Mouse (Mus musculus): ENCODE data around the gene Gm49721. TPM values are rescaled to one million over a fixed set of nuclear protein-coding genes. Genes with fewer than 3 reads are reported as not detected.
A peak's percentile ranks its signal among the peaks of the same experiment; 100 is the strongest.
"Not testable (repeated sequence)": the region's sequence is repeated elsewhere in the genome, so short reads cannot be mapped to it uniquely, and the experiment has no call there.

Gene Gm49721
- total RNA-seq, 2 experiments from 2014 or later, result 0.27 to 0.72 TPM

DNA sequence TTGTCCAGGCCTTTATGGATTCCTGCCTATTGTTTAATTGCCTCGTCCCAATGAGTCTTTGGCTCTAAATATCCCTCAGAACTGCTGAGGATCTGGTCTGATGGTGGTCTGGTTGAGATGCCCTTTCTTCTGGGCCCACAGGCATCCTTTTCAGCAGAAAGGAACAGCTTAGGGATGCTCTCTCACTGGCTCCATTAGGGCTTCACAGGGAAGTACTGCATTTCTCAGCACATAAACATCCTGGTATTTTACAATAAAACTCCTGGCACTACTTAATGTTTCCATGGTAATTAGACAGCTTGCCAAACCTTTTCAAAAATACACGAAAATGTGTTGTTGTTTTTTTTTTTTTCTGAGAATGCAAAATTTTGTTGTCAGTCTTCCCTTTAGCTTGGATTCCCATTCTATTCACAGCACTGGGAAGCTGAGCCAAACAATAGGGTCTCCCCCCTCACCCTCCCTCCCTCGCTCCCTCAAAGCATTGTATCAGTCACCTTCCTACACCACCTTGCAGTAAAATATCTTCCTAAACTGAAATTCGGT is 90.4 kb downstream of the Gm49721 start:
- intact Hi-C loops (cut with DNase I); DNase-seq (ENCODE audit: low spot score in 2 of 2): not testable (repeated sequence)

DNA sequence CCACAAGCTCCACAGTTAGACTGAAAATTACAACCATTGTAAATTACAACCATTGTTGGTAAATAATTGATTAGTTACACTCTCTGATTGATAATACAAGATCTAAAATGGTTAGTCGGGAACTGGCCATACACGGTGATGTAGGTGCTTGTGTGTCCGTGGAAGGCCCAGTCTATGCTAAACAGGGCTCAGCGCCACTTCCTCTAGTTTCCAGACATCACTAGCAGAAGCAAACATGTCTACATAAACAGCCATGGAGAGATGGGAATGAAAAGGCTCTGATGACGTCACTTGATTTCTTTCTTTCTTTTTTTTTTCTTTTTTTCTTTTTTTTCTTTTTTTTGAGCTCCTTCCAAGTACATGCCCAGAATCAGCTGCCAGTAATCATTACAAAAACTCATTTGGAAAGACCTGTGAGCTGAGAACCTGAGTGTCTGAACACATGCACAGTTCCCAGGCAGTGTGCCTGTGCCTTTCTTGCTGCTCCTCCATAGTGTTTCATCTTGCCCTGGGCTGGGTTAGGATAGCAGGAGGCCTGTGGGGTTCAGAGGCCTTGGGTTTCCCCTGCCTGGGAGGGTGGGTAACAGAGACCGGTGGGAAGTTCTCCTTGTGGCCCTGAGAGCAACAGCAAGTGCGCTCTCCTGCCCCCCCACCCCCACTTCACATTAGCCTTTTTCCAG is 91.0 kb downstream of the Gm49721 start:
- DNase-seq (ENCODE audit: low spot score in 2 of 2), result not testable (repeated sequence)

DNA sequence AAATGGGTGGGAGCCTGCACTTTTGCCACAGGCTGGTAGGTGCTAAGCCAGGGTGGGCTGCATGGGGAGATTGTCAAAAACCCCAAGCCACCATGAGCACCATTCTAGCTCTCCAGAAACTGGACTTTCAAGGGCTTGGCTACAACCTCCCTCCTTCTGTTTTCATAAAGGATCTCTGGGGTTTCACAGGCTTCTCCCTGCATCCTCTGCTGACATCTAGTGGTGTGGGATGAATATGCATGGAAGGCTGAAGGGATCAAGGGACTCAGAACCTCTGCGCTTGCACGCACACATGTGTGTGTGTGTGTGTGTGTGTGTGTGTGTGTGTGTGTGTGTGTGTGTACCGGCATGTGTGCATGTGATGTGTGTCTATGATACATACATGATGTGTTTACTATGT is 95.8 kb downstream of the Gm49721 start:
- intact Hi-C loops (cut with DNase I); DNase-seq (ENCODE audit: low spot score in 2 of 2): not testable (repeated sequence)

More for the DNA sequence above, 91.0 kb downstream of the Gm49721 start:
- intact Hi-C loops (cut with DNase I), result not testable (repeated sequence)

DNA sequence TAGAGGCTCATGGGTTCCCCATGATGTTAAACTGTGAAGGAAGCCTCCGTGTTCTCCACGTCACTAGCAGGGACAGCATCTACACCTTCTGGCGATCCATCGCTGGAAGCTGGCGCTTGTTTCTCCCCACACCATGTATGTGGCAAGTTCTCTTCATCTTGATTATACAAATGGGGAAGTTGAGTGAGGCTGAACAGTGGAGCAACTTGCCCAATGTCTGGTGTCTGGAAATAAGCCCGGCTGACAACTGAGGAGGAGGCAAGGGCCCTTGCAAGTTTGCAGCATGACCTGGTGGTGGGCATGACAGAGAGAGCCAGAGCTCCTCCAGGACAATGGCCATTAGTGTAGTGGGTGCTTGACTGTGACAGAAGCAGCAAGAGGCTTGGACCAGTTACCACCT is 96.8 kb downstream of the Gm49721 start:
- DNase-seq (ENCODE audit: low spot score in 2 of 2); intact Hi-C loops (cut with DNase I): not testable (repeated sequence)

DNA sequence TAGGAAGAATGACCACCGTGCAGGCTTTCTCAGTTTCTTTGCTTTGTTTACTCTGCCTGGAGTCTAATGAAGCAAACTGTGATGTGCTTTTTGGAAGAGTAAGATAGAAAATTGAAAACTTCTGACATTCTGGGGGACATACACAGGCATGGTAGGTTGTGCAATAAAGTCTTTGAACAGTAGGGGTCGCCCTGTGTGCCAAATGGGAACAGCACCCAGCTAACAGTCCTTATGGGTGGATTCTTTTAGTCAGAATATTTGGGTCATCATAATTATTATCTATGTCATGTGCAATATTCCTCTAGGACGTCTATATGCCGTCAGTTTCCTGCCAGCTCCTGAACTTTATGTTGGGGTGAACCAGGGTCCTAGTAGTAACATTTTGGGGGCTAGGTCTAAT is 100.9 kb downstream of the Gm49721 start:
- intact Hi-C loops (cut with DNase I), result not testable (repeated sequence)
- peak; percentile 26 to 40 for DNase-seq (ENCODE audit: low spot score in 2 of 2)

DNA sequence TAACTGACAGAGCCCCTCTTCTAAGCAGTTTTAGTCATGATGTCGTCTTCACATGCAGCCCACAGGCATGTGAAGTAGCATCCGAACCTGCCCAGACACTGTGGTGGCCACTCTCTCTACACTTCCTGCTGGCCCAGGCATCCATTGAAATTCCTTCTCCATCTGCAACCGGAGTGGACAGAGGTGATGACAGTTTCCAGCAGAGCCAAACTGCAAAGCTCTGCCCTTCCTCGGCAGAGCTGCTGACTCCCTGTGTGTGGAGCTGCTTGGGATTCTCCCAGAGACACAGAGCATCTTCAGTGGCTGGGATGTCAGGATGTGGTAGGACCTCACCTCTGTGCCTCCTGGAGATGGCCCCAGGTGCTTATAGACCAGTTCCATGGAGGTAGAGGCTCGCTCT is 105.8 kb downstream of the Gm49721 start:
- intact Hi-C loops (cut with DNase I); DNase-seq (ENCODE audit: low spot score in 2 of 2): not testable (repeated sequence)

DNA sequence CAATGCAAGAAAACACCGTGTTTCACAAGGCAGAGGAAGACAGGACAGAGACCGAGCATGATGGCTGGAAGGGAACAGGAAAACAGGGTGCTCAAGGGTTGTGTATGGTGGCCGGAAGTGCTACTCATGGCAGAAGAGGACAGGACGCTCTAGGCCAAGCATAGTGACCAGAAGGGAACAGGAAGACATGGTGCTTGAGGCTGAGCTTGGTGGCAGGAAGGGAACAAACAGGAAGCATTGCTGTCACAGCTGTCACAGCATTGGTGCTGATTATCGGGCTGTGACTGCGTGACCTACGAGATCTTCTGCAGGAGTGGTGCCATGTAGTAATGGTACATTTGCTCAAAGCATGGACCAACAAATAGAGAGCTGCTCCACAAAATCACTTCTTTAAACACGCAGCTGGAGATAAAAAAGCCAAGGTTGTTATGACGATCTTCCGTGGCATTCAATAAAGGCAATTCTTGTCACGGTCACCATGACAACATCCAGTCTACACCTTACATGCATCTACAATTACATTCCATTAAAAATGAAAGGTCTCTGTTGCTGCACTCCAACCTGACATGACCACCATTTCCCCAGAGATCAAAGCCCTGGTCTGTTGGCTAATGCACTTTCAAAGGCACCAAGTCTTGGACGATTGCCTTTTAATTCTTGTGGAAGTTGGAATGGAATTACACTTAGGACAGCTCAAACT is 106.9 kb downstream of the Gm49721 start:
- intact Hi-C loops (cut with DNase I); DNase-seq (ENCODE audit: low spot score in 2 of 2): not testable (repeated sequence)

DNA sequence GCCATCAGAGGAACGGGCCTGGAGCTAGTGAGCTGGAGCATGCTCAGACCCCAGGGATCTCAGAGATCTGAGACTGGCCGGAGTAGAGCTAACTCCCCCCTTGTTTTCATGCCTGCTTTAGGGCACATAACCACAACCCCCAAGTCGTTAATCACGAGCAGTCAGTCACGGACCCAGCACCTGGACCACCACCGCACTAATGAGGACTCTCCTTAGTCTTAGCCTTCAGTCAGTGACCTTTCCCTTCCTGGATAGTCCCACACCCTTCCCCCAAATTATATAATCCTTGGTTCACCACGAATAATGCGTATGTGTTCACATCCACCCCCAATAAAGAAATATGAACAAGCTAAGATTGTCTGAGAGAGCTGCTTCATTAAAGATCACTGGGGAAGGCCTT is 108.1 kb downstream of the Gm49721 start:
- DNase-seq (ENCODE audit: low spot score in 2 of 2); intact Hi-C loops (cut with DNase I): not testable (repeated sequence)

Other genes starting within 250 kb of the Gm49721 start
- gene Ezr, start 196.1 kb upstream of the Gm49721 start, total RNA-seq (2021), result 10 to 100 TPM; 51.1 to 51.8 TPM
- gene Rsph3b, start 30.2 kb upstream of the Gm49721 start, total RNA-seq (2021), result 10 to 100 TPM; 30.1 to 30.4 TPM
- gene Tagap1, start 17.7 kb upstream of the Gm49721 start, total RNA-seq (2021), result 10 to 100 TPM; 26.0 to 26.7 TPM
- 10 to 100 TPM; 33.5 to 36.2 TPM for gene Rnaset2b, start 8.3 kb upstream of the Gm49721 start, total RNA-seq (2021)
- gene Gm1604a, start 46.7 kb downstream of the Gm49721 start, total RNA-seq (2021), result 1 to 10 TPM in 1 of 2 experiments, under 1 TPM in 1; 0.86 to 2.5 TPM
- gene Rps6ka2, start 191.2 kb downstream of the Gm49721 start, total RNA-seq (2021), result 10 to 100 TPM; 41.9 to 67.1 TPM